Mouse (Mus musculus): ENCODE data around the gene Insm2. TPM values are rescaled to one million over a fixed set of nuclear protein-coding genes. Genes with fewer than 3 reads are reported as not detected.
A peak's percentile ranks its signal among the peaks of the same experiment; 100 is the strongest.

Gene Insm2
- total RNA-seq, 2 experiments from 2014 or later: 0.13 TPM; not detected in 1

GRCm38 (mm10) chr12:55604411-55604810 lies 5.2 kb downstream of the Insm2 start:
- no peak for DNase-seq

- DNase-seq: no peak
Measured at GRCm38 (mm10) chr12:55607902-55608301, 8.7 kb downstream of the Insm2 start.

GRCm38 (mm10) chr12:55610812-55611211 lies 11.6 kb downstream of the Insm2 start:
- no peak for DNase-seq

GRCm38 (mm10) chr12:55620321-55620720 lies 21.1 kb downstream of the Insm2 start:
- peak in 1 of 2 experiments; percentile 11 for DNase-seq

GRCm38 (mm10) chr12:55622615-55623245 lies 23.5 kb downstream of the Insm2 start:
- peak; percentile 11 to 29 for DNase-seq

GRCm38 (mm10) chr12:55623254-55623653 lies 24.0 kb downstream of the Insm2 start:
- DNase-seq: no peak

GRCm38 (mm10) chr12:55626711-55627110 lies 27.5 kb downstream of the Insm2 start:
- no peak for DNase-seq

GRCm38 (mm10) chr12:55648011-55648525 lies 48.8 kb downstream of the Insm2 start:
- DNase-seq: no peak

Other genes with a start within 250 kb of the Insm2 start
- gene Psma6, start 215.2 kb upstream of the Insm2 start, total RNA-seq (2021): 100 to 1,000 TPM; 142 to 152 TPM
- gene Nfkbia, start 106.8 kb upstream of the Insm2 start, total RNA-seq (2021): 10 to 100 TPM; 36.5 to 44.3 TPM
- under 1 TPM in 1 of 2 experiments, not detected in 1; 0.35 TPM for gene Aldoart2, start 34.2 kb upstream of the Insm2 start, total RNA-seq (2021)
- 100 to 1,000 TPM; 119 to 131 TPM for gene Ralgapa1, start 221.7 kb downstream of the Insm2 start, total RNA-seq (2021)
- 10 to 100 TPM; 68.8 to 69.1 TPM for gene Brms1l, start 236.9 kb downstream of the Insm2 start, total RNA-seq (2021)

All from layer of hippocampus, postnatal 36 days (tissue).